Mouse (Mus musculus): Measurements from ENCODE around the gene Kdelc2. TPM values are rescaled to one million over a fixed set of nuclear protein-coding genes. Genes with fewer than 3 reads are reported as not detected.

Gene Kdelc2
- total RNA-seq, 2 experiments from 2014 or later, result 8.1 to 9.3 TPM

DNA sequence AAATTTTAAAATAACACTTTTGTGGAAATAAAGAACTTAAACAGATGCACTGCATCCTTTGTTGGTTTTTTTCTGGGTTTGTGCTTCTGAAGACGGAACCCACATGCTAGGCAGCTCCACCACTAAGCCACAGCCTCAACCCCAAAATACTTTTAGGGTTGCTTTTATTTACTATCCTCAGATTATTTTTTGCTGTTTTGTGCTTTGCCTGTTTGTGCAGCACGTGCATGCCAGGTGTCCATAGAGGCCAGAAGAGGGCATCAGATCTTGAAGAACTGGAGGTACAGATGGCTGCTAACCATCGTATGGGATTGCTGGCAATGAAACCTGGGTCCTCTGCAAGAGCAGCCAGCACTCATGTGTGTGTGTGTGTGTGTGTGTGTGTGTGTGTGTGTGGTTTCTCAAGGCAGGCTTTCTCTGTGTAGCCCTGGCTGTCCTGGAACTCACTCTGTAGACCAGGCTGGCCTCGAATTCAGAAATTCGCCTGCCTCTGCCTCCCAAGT is 2.7 kb upstream of the Kdelc2 start:
- intact Hi-C loops (cut with DNase I), result no loop called here
- no peak for DNase-seq

DNA sequence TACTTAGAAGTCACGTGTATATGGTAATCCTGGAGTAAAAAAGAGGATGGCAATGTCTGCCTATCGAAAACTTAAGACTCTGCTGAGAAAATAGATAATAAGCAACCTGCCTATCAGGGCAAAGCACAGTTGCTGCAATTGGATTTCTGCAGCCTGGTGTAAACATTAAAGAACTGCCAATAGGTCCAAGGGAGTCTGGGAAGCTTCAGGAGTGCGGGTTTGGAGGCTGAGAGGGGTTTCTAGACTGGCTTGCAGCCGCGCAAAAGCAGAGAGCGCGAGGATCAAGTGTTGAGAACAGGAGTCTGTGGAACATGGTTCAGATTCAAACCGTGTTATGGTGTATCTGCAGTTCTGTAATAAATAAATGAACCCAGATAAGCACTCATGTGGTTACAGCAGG is 1.0 kb downstream of the Kdelc2 start:
- peak in 1 of 2 experiments; percentile 18 for DNase-seq
- intact Hi-C loops (cut with DNase I), result no loop called here

DNA sequence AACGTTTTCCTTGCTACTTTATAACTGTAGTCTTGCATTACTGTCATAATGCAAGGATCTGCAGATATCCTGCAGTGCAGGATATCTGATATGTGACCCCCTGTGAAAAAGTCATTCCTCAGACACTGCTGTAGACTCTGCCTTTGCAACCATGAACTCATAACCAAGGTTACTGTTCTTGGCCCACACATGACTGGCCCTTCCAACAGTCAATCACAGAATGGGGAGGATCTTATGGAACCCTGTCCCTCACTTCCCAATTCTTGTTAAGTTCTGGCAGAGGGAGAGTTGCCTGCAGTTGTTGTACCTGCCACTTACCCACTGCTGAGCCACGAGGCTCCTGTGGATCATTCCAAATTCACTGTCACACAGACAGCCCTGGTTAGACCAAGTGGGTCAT is 3.6 kb downstream of the Kdelc2 start:
- DNase-seq, result peak; percentile 34 to 36
- intact Hi-C loops (cut with DNase I), result no loop called here

DNA sequence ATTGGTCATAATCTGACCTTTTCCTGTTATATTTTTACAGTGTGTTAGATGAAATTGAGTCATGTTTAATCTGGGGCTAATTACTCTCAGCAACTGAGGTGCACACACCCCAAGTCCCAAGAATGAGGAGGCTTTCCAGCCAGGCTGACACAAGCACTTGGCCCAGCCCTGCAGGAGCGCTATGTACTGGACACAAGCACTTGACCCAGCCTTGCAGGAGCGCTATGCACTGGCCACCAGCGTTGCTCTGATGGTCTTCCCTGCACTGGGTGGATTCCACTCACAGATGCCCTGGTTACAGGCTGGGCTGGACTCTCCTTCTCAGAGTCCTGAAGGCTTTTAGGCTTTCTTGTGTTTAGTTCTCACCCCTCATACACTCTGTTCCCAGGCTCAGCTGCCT is 5.3 kb downstream of the Kdelc2 start:
- intact Hi-C loops (cut with DNase I), result no loop called here
- DNase-seq, result no peak

DNA sequence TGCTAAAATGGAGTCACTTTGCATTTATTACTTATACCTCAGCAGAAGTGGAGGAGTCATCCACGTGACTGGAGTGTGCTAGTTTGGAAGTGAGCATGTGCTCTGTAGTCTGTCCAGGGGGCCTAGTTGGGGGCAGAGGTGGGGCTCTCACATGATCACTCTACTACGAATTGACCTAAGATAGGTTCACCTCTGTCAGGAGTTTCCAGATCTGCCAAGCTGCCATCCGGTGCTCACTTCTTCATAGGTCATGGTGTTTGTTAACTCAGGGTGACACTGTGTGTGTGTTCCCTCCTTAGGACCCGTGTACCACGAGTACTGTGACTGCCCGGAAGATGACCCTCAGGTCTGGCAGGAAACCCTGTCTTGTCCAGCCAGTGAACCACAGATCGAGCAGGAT is 6.3 kb downstream of the Kdelc2 start:
- intact Hi-C loops (cut with DNase I), result no loop called here

DNA sequence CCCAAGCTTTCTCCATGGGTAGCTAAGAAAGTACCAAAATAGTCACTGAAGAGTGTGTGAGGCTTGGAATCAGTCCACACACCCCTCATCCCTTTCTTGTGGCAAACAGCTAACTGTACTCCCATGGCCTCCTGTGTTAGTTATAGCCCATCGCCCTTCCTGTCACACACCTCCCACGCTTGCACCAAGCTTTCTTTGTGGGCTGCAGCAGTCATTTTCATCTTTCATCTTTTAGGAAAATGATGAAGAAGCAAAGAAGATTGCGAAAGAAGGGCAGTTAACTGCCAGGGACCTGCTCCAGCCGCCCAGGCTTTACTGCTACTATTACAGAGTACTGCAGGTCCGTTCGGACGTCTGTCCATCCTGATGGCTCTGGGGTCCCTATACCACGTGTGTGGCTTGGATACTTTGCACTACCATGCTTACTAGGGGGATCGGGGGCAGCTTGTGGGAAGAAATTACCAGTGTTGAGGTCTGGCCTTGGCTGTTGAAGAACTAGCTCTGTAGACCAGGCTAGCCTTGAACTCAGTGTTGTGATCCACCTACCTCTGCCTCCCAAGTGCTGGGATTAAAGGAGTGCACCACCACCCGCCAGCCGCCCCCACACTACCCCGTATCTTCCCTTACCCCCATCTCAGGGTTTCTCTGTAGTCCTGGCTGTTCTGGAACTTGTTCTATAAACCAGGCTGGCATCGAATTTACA is 14.0 kb downstream of the Kdelc2 start:
- no peak for DNase-seq

More for the DNA sequence above, 6.3 kb downstream of the Kdelc2 start:
- no peak for DNase-seq

GRCm38 (mm10) chr9:53398388-53398700 is 14.5 kb downstream of the Kdelc2 start:
- peak; percentile 58 to 76 for DNase-seq
- intact Hi-C loops (cut with DNase I), result loop anchor here (1.0 kb wide), 1 partner anchor 144 kb away; no protein-coding TSS in a partner anchor

More for the DNA sequence above, 14.0 kb downstream of the Kdelc2 start:
- intact Hi-C loops (cut with DNase I), result loop anchor here (1.0 kb wide), 1 partner anchor 144 kb away; no protein-coding TSS in a partner anchor

GRCm38 (mm10) chr9:53399537-53399936 is 15.7 kb downstream of the Kdelc2 start:
- intact Hi-C loops (cut with DNase I), result no loop called here

DNA sequence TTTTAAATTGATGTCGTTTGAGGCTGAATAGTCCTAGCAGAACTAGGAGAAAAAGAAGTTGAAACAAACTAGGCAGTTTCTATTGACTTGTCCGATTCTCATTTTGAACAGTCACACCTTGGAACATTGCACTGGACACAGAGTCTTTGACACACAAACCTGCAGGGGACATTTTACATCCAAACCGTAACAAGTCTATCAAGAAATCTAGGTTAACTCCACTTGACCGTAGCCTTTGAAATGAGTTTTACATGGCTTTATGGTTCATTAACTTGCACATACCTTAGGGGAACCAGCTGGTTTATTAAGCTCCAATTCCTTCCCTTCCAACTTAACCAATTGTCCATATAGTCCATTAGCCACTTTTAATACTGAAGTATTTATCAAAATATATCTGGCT is 16.9 kb downstream of the Kdelc2 start:
- DNase-seq, result no peak
- intact Hi-C loops (cut with DNase I), result no loop called here

More at GRCm38 (mm10) chr9:53399537-53399936, 15.7 kb downstream of the Kdelc2 start:
- DNase-seq, result no peak

GRCm38 (mm10) chr9:53401146-53401545 is 17.3 kb downstream of the Kdelc2 start:
- DNase-seq, result no peak
- intact Hi-C loops (cut with DNase I), result no loop called here

GRCm38 (mm10) chr9:53402291-53402711 is 18.5 kb downstream of the Kdelc2 start, which contains the start of gene 4930550C14Rik:
4930550C14Rik (plus strand) TSS chr9:53402325.
- intact Hi-C loops (cut with DNase I), result no loop called here
- peak; percentile 23 to 36 for DNase-seq

DNA sequence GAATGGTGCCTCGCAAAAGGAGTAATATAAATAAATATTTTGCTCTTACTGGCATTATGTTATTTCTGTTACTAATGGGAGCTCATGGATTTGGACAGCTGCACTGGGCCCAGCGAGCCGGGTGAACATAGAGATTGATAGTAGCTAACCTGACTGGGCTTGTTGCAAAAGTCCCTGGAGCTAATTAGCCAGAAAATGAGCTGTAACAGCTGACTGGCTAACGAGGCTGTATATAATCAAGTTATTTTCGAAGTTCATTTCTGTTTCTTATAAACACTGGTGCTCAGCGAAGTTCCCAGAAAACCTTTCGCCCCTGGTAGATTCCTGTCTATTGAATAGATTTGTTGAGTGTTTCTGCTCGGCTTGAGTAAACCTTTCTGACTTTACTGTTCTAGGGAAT is 19.2 kb downstream of the Kdelc2 start:
- no peak for DNase-seq
- intact Hi-C loops (cut with DNase I), result no loop called here

DNA sequence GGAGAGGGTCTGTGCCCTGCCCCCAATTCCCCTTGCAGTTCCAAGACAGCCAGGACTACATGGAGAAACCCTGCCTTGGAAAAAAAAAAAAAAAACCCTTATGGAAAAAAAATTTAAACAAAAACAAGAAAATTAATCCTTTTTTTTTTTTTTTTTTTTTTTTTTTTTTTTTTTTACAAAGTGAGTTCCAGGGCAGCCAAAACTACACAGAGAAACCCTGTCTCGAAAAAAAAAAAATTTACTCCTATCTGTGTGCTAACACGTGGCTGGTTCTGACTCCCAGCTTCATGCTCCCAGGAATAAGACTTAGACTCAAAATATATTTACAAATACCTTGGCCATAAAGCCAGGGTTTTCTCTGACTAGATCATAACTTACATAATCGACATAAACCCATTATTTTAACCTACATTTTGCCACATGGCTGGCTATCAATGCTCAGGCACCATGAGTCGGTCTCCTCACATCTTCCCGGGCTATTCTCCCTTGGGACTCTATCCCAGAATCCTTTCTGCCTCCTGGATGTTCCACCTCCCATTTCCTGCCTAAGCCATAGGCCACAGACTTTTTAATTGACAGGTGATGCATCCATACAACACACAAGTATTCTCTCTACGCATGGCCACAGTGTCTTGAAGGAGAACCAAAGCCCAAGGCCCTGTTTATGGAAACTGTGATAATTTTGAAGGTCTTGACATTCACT is 20.4 kb downstream of the Kdelc2 start:
- intact Hi-C loops (cut with DNase I), result no loop called here
- no peak for DNase-seq

GRCm38 (mm10) chr9:53404753-53405722 is 21.2 kb downstream of the Kdelc2 start:
- intact Hi-C loops (cut with DNase I), result no loop called here
- DNase-seq, result peak; percentile 58 to 71

DNA sequence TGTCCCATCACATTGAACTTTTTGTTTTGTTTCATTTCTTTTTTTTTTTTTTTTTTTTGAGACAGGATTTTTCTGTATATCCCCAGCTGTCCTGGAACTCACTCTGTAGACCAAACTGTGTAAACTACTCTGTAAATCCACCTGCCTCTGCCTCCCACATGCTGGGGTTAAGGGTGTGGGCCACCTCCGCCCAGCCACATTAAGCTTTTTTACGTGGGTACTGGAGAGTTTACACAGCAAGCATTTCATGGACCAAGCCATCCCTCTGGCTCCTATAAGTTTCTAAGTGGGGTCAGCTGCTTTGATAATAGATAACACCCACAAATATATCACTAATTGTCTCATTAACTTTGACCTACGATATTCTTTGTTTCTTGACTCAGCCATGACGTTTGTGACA is 24.7 kb downstream of the Kdelc2 start:
- DNase-seq, result no peak
- intact Hi-C loops (cut with DNase I), result no loop called here

DNA sequence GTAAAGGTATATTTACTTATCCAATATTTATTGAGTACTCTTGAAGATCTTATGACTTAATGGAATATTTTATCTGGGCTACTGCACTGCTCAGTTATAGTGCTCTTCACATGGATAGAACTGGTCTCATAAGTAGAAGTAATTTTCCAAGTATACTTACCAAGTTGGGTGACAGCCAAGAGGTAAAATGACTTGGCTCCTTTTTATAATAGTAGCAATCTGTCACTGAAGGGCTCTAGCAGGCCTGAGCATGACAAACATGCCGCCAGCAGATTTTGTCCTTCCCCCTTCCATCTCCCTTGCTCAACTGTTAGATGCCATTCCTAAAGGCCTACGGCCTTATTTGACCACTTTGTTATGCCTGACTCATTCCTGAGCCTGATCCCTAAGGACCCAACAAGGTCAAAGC is 25.1 kb downstream of the Kdelc2 start:
- intact Hi-C loops (cut with DNase I), result no loop called here
- DNase-seq, result no peak

GRCm38 (mm10) chr9:53409427-53409826 is 25.6 kb downstream of the Kdelc2 start:
- DNase-seq, result no peak
- intact Hi-C loops (cut with DNase I), result no loop called here

DNA sequence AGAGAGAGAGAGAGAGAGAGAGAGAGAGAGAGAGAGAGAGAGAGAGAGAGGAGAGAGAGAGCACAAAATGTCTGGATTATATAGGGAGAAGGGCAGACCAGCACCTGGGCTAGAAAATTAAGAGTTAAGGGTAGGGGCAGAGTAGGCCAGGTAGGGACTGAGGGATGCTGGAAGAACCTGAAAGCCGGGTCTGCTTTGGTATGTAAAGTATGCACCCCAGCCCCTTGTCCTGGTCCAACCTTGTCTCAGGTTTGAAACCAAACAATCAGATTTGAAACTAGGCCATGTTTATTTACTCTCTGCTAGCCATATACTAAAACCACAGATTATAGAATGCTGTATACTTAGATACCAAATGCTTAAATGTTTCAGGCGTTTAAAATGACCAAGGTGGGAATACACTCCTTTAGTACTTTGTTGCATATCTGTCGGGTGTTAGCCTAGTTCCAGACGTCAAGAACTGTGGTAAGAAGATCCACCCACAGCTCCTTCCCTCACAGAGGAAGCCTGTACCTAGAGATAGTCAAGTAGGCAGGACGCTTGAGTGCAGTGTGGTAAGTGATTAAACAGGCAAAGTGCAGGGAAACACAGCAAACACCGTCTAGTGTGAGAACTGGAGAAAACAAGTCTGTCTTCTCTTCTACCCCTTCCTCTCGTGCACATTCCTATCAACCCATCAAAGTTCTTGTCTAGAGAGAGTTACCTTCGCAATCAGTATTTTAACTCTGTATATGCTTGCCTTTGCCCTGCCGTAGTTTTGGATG is 38.5 kb downstream of the Kdelc2 start:
- intact Hi-C loops (cut with DNase I), result no loop called here
- DNase-seq, result no peak

DNA sequence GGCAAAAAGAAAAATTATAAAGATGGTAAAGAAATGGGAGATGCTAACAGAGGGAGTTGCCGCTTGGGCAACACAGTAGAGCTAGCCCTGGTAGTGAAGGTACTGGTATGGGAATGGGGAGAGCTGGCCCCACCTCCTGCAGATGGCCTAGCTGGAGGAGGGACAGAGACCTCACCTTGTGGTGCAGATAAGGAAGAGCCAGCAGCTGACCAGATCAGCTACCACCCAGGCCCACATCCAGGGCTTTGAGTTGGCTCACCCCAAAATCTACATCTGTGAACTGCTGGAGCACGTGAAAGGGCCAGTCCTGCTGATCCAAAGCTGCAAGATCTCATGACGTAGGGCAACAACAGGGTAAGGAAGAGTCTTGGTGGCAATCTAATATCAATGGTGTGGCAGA is 42.9 kb downstream of the Kdelc2 start:
- intact Hi-C loops (cut with DNase I), result no loop called here
- no peak for DNase-seq

GRCm38 (mm10) chr9:53427638-53428037 is 43.8 kb downstream of the Kdelc2 start:
- no peak for DNase-seq
- intact Hi-C loops (cut with DNase I), result no loop called here
